Mouse (Mus musculus) ES-CJ7 (cell line): ENCODE results near the gene Stil.
A peak's percentile ranks its signal among the peaks of the same experiment; 100 is the strongest.

Source experiments
- DNase-seq: peaks from one replicate; pipeline ENCODE4 v3.0.0; 2011; ENCODE audit warnings: low read depth, low spot score

The Stil gene

DNA sequence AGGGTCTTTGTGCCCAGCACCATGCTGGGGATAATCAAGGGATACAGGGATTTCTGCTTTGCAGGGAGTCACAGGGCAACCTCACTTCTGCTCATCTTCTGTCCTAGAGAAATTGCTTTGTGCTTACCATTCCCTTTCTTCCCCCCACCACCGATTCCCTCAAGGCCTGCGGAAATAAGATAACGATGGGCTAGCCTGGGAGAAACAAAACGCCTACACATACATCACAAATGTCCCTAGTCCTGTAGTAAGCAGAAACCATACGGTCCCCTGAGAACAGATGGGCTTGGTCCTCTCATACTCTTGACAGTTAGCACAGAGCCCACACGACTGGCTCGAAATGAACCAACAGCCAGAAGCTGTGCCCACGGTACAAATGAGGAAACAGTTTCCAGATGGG is 48.2 kb downstream of the Stil start:
- no peak for DNase-seq

DNA sequence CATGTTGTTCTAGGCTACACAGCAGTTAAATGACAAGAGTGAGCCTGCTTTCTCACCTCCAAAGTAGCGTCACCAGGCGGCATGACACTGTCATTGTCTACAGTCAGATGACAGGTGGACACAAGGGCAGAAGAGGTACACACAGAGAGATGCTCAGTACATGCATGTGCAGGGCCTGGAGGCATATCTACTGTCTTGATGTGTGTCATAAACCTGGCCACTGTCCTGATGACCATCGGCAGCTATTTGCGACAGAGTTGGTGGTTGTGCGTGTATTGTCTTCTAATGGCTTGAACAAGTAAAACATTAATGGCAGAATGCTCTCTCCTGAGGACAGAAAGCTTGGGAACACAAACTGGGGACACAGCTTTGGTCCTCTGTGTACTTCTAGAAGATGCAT is 51.3 kb downstream of the Stil start:
- DNase-seq, result no peak

DNA sequence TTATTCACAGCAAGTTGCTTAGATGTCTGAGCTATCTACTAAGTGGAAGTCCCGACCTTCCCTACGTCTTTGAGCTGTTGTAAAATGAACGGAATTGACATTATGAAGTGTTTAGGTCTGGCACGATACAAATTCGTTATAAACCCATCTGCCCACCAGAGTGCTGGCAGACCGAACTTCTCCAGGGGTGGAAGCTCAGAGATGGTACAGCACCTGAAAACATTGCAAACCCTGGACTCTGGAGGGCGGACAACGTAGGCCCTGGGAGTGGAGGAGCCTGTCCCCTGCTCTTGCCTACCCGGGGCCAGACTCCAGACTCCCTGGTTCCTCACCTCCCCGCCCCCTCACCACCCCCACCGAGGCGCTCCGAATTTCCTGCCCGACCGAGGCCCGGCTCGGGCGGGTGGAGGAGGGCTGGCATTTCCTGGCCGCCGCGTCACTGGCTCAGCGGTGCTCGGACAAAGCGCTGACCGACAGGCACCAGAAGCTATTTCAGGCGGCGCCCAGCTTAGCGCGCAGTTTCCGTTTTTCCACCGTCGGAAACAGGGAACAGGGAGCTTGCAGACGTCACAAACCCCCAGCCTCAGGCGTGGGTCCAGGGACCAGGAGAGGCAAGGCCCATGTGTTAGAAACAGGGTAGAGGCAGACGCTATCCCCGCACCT is 52.5 kb downstream of the Stil start:
- peak; percentile 19 for DNase-seq

DNA sequence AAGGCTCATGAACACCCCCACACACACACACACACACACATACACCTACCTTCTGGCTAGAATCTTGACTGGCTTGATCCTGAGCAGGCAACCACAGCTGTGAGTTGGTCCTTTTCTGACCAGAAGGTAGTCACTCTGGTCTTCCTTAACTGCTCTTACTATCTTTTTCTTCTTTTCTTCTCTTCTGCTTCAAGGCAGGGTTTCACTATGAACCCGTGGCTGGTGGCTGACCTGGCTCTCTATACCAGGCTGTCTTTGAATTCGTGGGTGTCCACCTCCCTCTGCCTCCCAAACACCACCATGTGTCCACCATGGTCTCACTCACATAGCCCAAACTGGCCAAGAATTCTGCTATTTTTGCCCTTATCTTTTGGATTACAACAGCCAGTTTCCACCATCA is 55.1 kb downstream of the Stil start:
- no peak for DNase-seq

DNA sequence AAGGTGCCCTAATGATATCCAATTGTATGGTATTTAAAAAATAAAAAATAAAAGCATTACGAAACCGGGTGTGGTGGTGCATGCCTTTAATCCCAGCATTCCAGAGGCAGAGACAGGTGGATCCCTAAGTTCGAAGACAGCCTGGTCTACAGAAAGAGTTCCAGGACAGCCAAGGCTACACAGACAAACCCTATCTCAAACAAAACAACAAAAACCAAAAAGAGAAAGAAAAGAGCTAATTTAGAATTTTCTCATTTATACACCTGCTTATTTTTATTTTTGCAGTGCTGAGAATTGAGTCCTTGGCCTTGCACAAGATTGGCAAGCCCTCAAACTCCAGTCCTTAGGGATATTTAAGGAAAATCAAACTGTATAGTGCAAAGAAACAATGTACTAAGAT is 55.7 kb downstream of the Stil start:
- no peak for DNase-seq

DNA sequence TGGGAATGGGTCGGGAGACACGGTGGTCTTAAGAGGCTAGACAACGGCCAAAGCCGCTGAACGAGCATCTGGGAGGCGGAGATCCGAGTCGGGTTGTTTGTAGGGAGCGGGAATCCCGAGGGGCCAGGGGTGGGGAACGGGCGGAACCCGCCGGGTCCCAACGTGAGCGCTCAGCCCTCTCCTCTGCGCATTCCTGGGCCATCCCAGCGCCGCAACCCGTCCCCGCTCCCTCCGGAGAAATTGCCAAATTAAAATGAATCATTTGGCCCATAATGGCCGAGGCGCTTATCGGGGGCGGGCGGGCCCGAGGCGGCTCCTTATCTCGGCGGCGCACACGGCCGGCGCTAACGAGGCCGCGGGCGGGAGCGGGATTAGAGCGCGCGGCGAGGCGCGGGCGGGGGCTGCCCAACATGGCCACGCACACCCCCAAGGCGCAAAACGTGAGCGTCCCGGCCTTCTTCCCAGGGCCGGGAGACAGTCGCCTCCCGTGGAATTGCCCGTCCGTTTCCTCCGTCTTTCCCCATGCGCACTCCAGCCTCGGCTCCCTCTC is 56.5 kb downstream of the Stil start, which contains the start of gene Tal1:
Gene Tal1 (plus strand): TSS at position 56 of the 550 bp plus-strand sequence.
- DNase-seq, result peak; percentile 56

DNA sequence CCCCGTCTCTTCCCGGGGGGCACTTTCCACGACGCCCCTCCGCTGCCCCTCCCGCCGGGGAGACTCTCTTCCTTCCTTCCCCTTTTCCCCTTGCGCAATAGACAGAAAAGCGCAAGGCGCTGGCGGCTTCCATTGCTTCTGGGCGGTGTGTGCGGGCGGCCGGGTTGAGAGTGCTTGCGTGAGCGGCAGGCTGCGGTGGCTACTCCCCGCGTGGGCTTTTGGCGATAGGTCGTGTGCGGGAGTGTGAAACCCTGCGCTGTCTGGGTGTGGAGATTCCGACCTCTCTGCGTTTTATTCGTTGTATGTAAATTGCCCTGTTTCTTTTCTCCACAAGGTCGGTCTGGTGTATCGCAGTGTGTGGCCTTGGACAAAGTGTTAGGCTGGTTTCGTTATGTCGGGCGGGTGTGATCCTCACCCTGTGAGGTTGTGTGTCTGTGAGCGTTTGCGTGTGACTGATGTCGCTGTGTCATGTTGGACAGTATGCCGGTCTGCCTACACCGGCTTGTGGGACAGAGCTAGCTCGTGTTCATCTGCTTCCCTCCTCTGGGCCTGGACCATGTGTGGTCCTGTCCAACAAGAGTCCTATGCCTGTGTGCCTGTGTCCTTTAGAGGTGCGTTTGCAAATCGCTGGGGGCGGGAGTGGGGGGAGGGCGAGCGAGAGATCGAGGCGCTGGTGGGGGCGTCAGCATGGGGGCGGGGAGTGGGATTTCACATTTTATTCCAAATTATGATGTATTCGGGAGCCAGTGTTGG is 57.1 kb downstream of the Stil start:
- peak; percentile 64 for DNase-seq

DNA sequence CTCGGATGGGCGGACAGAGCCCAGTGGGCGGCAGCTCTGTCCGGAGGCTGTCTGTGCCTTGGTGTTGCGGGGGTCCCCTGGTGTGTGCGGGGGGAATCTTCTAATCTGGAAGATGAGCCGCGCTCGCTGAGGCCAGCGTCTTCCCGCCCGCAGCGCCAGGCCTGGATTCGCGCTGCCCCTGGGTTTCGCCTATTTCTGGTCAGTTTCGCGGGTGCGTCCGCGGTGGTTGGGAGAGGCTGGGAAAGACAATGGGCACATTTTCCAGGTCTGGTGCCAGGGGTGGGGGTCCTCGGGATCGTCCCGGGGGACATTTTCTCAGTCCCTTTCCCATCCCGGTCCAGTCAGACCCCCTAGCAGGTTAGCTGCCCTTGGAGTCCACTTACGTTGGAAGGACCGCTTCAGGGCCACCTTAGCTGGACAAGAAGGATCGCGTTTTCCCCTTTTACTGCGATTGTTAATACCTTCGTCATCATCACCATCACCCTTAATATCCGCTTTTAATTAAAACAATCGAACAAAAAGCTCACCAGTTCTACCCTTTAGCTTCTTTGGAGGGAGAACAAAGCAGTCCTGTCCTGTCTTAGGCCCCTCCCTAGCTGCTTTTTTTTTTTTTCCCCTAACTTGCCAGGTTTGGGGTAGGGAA is 57.8 kb downstream of the Stil start:
- no peak for DNase-seq

DNA sequence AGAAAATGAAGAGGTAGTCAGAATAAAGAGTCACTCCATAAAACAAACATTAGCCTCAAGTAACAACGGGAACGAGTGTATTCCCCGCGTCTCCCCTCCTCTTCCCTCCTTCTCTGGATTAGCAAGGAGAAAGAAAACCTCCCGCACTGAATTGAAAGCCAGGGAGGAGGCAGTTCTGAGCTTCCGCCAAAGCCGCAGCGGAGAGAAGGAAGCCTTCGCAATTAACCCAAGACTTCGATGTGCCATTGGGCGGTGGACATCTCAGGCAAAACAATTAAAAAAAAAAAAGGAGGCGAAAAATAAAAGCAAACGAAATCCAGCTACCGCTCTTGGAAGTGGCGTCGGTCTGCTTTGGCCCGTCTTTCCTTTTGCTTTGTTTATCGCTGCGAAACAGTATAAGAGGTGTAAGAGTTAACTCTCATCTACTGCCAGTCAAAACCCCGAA is 58.4 kb downstream of the Stil start:
- peak; percentile 23 for DNase-seq

DNA sequence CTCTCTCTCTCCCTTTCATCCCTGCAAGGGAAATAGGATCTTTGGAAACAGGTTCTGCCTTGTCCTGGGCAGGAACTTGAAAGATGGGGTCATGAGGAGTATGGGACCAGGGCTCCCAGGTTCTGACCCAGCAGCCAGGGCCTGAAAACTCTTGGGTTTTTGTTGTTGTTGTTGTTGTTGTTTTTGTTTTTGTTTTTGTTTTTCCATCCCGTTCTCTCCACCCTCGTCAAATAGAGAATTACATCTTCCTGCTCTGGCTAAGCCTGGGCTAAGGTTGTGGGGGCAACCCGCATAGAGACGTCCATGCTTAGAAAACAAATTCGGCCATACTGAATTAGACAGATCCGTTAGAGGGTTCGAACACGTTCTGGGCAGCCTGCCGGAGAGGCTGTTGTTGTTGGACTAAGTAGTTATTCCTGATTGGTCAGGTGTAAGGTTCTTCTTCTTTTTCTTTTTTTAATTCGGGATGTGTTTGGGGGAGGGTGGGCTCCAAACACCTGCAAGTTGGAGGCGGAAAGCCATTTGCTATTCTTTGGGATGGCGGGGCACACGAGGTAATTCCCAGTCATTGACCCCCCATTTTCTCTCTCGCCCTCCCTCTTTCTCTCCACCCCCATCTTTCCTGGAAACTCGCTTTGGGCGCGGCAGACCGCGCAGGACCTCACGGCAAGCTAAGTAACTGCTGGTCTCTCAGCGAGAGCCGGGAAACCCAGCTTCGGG is 59.1 kb downstream of the Stil start:
- DNase-seq, result peak; percentile 33

DNA sequence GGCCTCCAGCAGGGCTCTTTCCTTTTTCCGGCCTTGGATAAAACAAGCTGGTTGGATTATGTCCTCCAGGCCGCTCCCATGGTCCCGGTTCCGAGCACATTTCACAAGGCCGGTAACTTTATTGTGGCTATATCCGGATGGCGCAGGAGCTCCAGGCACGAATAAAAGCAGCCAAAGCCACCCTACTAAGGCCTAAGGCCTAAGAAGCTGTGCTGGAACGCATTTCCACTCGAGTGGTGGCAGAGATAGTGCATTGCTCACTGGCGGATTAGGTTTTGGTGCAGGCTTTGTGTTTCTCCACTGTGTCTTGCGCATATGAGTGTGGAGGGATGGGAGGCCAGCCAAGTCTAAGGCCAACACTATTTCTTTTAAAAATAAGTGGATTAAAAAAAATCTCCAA is 59.9 kb downstream of the Stil start:
- DNase-seq, result peak; percentile 73

DNA sequence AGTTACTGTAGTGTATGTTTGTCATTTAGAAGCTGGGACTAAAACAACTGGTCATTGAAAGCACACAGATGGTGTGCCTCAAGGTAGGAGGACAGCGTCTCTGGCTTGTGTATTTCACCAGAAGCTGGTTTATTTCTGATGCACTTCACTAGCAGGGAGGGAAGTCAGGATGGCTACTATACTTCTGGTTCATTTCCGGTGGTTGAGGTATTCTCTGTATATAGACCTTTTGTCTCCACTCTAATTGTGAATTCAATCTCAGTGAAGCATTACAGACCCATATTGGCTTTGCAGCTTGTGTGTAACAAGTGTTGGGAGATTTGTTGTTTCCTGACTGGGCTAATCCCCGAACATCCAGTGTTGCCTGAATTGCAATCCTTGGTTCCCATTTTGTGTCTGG is 60.8 kb downstream of the Stil start:
- DNase-seq, result no peak

DNA sequence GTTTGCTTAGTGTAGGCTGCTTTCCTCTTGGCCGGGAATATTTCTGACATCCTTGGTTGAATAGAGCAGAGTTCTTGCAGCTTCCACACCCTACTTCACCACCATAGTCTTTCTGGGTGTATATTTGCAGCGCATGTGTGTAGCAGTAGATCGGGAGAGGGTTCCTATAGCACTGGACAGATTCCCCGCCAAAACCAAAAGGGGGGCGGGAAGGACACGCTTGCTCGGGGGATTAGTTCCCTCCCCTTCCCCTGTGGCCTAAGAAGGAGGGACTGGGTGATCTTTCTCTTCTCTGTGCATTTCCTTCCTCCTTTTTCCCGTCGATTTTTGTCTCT is 62.5 kb downstream of the Stil start:
- peak; percentile 9 for DNase-seq

DNA sequence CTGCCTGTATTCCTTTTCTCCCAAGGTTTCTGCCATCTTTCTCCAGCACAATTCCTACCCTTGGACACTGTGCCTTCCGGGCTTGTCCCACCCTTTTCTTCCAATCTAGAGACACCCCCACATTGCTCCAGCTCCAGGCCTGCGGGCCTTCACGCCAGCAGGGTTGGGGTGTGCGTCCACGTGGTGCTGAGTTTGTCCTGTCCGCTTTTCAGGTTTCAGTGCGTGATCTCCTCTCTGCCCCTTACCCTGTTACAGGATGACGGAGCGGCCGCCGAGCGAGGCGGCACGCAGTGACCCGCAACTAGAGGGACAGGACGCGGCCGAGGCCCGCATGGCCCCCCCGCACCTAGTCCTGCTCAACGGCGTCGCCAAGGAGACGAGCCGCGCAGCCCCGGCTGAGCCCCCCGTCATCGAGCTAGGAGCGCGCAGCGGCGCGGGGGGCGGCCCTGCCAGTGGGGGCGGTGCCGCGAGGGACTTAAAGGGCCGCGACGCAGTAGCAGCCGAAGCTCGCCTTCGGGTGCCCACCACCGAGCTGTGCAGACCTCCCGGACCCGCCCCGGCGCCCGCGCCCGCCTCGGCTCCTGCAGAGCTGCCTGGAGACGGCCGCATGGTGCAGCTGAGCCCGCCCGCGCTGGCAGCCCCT is 63.0 kb downstream of the Stil start:
- DNase-seq, result peak; percentile 6

DNA sequence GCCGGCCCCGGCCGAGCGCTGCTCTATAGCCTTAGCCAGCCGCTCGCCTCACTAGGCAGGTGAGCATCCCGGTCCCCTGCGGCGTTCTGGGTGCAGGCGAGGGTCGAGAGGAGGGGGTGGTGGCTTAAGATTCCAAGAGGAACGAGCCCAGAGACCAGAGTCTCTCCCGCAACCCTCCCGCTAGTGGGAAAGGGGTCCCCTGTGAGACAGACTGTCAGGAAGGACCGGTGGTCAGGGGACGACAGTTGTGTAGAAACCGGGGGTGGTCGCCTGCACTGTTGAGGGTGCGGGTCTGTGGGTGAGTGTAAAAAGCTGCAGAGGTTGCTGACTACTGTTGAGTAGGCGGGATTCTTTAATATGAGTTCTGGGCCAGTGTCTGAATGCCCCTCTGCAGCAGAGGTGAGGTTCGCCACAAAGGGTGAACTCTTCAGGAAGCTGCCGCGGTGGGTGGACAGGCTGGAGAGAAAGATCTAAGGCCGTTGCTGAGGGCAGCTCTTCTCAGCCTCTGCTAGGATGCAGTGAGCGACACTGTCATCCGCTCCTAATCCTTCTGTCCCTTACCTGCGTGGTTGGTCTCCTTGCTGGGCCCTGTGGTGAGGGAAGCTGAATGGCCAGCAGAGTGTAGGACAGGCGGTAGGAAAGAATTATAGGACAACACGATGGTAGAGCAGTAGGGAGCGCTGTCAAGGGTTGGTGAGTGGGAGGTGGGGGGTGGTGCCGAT is 63.7 kb downstream of the Stil start:
- DNase-seq, result no peak

DNA sequence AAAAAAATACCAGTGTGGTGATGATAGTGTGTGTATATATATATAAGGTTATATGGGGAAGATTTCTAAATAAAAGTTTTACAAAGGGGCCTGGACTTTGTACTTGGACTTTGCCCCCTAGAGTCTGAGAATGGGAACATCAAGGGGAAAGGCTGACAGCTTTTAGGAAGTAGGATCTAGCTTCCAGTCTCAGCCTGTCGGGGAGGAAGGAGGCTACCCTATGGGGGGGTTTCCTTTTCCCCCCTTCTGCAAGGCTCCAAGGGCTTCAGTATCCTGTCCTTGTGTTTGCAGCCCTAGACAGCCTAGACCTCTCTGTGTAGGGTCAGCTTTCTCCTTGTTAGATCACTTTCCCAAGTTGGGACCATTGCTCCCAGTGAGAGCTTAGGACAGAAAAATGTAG is 71.7 kb downstream of the Stil start:
- no peak for DNase-seq

DNA sequence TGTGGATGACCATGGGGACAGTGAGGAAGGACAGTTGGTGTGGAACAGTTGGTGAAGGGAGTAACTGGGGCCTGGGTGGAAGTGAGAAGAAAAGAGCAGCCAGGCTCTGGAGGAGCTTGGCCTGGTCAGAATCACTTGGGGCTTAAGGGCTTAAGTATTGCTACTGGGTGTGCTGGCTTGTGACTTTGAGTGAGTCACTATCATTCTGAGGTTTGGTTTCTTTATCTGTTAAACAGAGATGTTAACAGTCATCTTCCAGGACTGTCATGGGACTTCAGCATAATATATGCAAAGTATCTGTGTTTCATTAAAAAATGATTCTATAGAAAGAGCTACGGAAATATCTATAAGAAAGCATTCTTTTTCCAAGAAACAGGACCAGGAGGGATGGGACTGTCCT is 74.8 kb downstream of the Stil start:
- DNase-seq, result no peak

DNA sequence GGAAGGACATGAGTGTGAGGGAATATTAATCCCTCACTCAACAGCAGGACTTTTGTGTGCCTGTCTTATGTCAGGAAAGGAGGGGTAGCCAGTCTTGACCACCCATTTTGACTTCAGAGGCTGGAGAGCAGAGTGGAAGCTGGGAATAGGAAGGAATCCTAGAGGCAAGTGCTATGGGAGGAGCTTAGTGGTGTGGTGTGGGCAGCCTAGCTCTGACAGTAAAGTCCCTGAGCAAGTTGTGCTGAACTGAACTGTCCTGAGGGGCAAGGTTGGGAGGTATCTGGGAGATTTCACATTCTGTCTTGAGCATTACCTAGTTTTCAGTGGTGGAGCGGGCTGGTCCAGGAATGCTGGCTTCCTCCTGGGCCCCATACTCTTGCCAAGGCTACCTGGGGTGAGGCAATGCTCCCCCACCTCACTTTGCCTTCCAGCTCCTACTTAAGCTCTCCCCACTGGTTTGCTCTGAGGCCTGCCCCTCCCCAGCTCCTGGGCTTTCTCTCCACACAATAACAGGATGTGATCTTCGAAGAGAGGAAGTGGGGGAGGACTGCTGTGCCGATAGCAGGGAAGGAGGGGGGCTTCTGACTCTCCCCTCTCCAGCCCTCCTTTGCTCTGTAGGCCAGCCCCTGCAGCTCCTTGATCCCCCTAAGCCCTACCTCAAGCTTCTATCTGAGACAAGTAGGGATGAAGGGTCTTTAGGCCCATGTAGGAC is 75.4 kb downstream of the Stil start:
- DNase-seq, result no peak

DNA sequence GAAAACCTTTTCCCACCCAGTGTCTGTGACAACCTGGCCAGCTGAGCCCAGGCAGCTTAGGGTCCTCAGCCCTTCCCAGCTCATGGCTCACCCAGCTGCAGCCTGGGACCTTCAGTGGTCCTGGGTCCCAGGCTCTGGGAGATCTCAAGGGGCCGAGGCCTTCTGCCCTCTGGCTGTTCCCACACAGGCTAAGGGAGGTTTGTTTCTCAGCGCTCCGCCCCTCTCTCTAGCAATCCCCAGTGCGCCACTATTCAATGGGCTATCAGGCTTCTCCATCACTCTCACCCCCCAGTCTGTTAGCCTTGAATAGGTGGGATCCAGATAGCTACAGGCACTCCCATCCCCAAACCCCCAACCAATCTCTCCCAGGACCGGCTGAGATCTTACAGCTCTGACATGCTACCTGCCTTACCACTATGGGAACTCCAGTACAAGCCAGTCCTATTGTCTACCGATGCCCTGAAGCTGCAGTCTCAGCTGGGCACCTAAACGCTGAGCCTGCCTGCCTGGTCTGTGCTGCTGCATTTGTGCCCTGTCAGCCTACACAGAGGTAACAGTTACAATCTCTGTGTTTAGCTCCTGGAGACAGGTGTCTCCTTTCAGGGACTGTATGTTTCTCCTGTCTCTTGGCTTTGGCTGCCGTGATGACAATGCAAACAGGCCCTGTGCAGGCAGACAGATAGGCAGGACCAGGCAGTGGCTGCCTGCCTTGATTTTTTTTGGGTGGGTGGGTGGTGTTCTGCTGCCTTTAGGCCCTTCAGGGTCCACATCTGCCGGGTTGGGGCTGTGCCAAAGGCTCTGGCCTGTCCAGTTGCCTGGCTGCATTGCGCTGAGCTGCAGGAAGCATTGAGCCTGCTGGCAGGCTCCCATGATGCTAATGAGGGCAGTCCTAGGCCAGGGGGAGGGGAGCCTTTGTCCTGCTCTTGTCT is 79.2 kb downstream of the Stil start:
- DNase-seq, result no peak
